Mouse (Mus musculus) ES-E14 (cell line): ENCODE measurements around the gene Scn4b. TPM values are rescaled to one million over a fixed set of nuclear protein-coding genes. Genes with fewer than 3 reads are reported as not detected.

Experiments
- DNase-seq: peaks from one replicate; pipeline ENCODE4 v3.0.0-alpha.2; 2013; ENCODE audit warnings: low read depth, low spot score
- H3K27ac ChIP-seq: 2 replicates; pipeline ENCODE4 v1.5.1; 2012; ENCODE audit warnings: low read depth, mild to moderate bottlenecking, low read length, moderate library complexity, mixed read lengths; ENCODE audit not compliant: poor library complexity, insufficient read depth, severe bottlenecking
- H3K36me3 ChIP-seq: 2 replicates; pipeline ENCODE4 v1.6.1; 2012; ENCODE audit warnings: mild to moderate bottlenecking, low read length, moderate library complexity, mixed read lengths; ENCODE audit not compliant: control insufficient read depth, poor library complexity, insufficient read depth, severe bottlenecking
- H3K4me1 ChIP-seq, 2 experiments: fragments of 150-350 bp in 1 of 2; sonication (generic) in 1 of 2; 2 replicates each; pipeline ENCODE4 v1.6.1; 2012; ENCODE audit warnings: low read length in 2 of 2, mild to moderate bottlenecking in 1 of 2, mixed read lengths in 1 of 2; ENCODE audit not compliant: control insufficient read depth in 2 of 2, insufficient read depth in 2 of 2, poor library complexity in 1 of 2
- H3K4me3 ChIP-seq, 2 experiments: fragments of 150-350 bp in 1 of 2; sonication (generic) in 1 of 2; 2 replicates each; pipeline ENCODE4 v1.5.1; 2012; ENCODE audit warnings: low read length in 2 of 2, low read depth in 1 of 2, mild to moderate bottlenecking in 1 of 2, mixed read lengths in 1 of 2; ENCODE audit not compliant: insufficient read depth in 1 of 2, poor library complexity in 1 of 2, severe bottlenecking in 1 of 2
- H3K9ac ChIP-seq: 2 replicates; pipeline ENCODE4 v1.6.1; 2012; ENCODE audit warnings: low read depth, mild to moderate bottlenecking, low read length, mixed read lengths; ENCODE audit not compliant: poor library complexity, insufficient read depth, severe bottlenecking
- H3K9me3 ChIP-seq: fragments of 150-350 bp; sonication (generic); 2 replicates; pipeline ENCODE4 v1.6.1; 2012; ENCODE audit warnings: low read depth, mild to moderate bottlenecking, low read length; ENCODE audit not compliant: control insufficient read depth, insufficient read depth
- CHD2 ChIP-seq: IDR thresholded peaks from 2 replicates; pipeline ENCODE4 v1.6.1; 2014; ENCODE audit warnings: mild to moderate bottlenecking, low read depth, low read length, inconsistent platforms
- HCFC1 ChIP-seq: IDR thresholded peaks from 2 replicates; pipeline ENCODE4 v1.6.1; 2012; ENCODE audit warnings: low read length, inconsistent platforms, borderline replicate concordance; ENCODE audit not compliant: insufficient read depth
- MAFK ChIP-seq: IDR thresholded peaks from 2 replicates; pipeline ENCODE4 v1.6.1; 2014; ENCODE audit warnings: mild to moderate bottlenecking, low read depth, low read length, inconsistent platforms; ENCODE audit not compliant: insufficient read depth
- ZC3H11A ChIP-seq: IDR thresholded peaks from 2 replicates; pipeline ENCODE4 v1.6.1; 2012; ENCODE audit warnings: low read depth, mild to moderate bottlenecking, inconsistent platforms, low read length, borderline replicate concordance
- ZNF384 ChIP-seq: IDR thresholded peaks from 2 replicates; pipeline ENCODE4 v1.6.1; 2012; ENCODE audit warnings: low read depth, low read length, inconsistent platforms
- in situ Hi-C, 2 experiments: fragments of 600-800 bp; cut with MboI; formaldehyde crosslinking; loops; one replicate each; pipeline ENCODE4 v1.15.1; 2025; ENCODE audit warnings: low sequenced_read_pairs in 2 of 2, inconsistent platforms in 1 of 2; ENCODE audit not compliant: unreplicated experiment in 2 of 2
- total RNA-seq: library from RNA; depleted of rRNA; stranded (reverse); fragments of 300-350 nt; gene quantifications from 2 replicates; pipeline ENCODE4 v1.2.3, GENCODE M21; 2012

The Scn4b gene
- total RNA-seq, 1 experiment = 0.45 TPM

- in situ Hi-C loops = no loop called here
- Histone ChIP-seq H3K9ac (no peak overlapping the region), H3K36me3 (no peaks in the 10 kb centered on the region), H3K9me3 (no peaks in the 10 kb centered on the region), H3K4me1 (peaks cover 0 to 7% of the 10 kb centered on the region in 2 experiments; a peak in 1 of 4 replicates), H3K27ac (no peak overlapping the region), H3K4me3 (no peak overlapping the region)
- DNase-seq = no peak
- no peak for TF ChIP-seq ZC3H11A
- no peak for TF ChIP-seq MAFK
- TF ChIP-seq CHD2 = no peak
- TF ChIP-seq ZNF384 = no peak
- TF ChIP-seq HCFC1 = no peak
Observed at GRCm38 (mm10) chr9:45118552-45118951, 19.6 kb upstream of the Scn4b start.

GRCm38 (mm10) chr9:45119316-45119953, 18.8 kb upstream of the Scn4b start:
- no peaks in the 10 kb centered on the region for H3K36me3 ChIP-seq
- no peak overlapping the region for H3K4me3 ChIP-seq
- no peak for DNase-seq
- H3K4me1 ChIP-seq = peaks cover 0 to 7% of the 10 kb centered on the region in 2 experiments; a peak in 1 of 4 replicates
- H3K9ac ChIP-seq = no peak overlapping the region
- no peak for TF ChIP-seq ZNF384
- no peak overlapping the region for H3K27ac ChIP-seq
- H3K9me3 ChIP-seq = no peaks in the 10 kb centered on the region
- in situ Hi-C loops = no loop called here

- Histone ChIP-seq H3K27ac (no peak overlapping the region), H3K4me3 (no peak overlapping the region), H3K36me3 (no peaks in the 10 kb centered on the region), H3K4me1 (peaks cover 0 to 12% of the 10 kb centered on the region in 2 experiments; a peak in 2 of 4 replicates), H3K9me3 (no peaks in the 10 kb centered on the region), H3K9ac (no peak overlapping the region)
- no peak for DNase-seq
- in situ Hi-C loops = no loop called here
- TF ChIP-seq CHD2 = no peak
- TF ChIP-seq ZNF384 = no peak
- no peak for TF ChIP-seq MAFK
- TF ChIP-seq HCFC1 = no peak
Observed at GRCm38 (mm10) chr9:45119954-45120530, 18.2 kb upstream of the Scn4b start.

GRCm38 (mm10) chr9:45120567-45120966, 17.6 kb upstream of the Scn4b start:
- DNase-seq = no peak
- H3K4me3 ChIP-seq = no peak overlapping the region
- no peak overlapping the region for H3K9ac ChIP-seq
- peaks cover 0 to 16% of the 10 kb centered on the region in 2 experiments; a peak in 2 of 4 replicates for H3K4me1 ChIP-seq
- no peak overlapping the region for H3K27ac ChIP-seq
- in situ Hi-C loops = no loop called here
- TF ChIP-seq ZC3H11A (no peak), ZNF384 (no peak), MAFK (no peak), HCFC1 (no peak), CHD2 (no peak)
- no peaks in the 10 kb centered on the region for H3K9me3 ChIP-seq
- H3K36me3 ChIP-seq = no peaks in the 10 kb centered on the region
